Mouse (Mus musculus) layer of hippocampus, adult 9-11 months (tissue): ENCODE results near the gene Ldb2.
A peak's percentile ranks its signal among the peaks of the same experiment; 100 is the strongest.

Experiments
- DNase-seq: peaks from one replicate; pipeline ENCODE4 v3.0.0; 2022

Ldb2 gene

DNA sequence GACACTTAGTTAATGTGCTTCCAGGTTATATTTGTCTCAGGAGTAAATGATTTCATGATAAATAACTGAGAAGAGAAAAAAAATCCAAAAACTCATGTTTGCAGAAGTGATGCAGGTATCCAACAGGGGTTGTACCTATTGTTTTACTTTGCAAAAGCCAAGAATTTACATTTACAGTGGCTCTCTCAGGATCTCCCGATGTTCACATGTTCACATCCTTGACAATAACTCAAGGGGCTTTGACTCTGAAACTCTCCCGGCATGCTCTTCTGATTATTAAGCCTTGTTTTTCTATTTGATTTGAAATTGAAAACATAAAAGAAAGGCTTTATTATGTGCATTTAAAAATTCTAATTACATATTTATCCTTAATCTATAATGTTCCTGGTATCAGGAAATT is 260.8 kb downstream of the Ldb2 start:
- DNase-seq = no peak

DNA sequence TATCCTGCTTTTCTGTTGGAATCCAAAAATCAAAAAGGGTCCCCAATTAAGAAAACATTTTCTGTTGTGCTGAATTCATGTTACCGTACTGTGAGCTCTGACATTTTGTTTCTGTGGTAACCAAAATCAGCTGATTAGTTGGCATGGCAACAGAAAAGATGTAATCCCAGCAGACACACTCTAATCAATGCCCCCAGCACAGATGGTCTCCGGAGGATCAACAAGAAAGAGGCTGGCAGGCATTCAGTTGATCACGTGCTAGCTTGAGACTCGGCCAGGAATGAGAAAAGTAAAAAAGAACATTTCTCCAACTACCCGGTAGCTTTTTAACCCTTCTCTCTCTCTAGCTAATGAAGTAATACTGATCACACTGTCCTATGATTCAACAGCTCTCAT is 261.5 kb downstream of the Ldb2 start:
- peak; percentile 96 for DNase-seq

DNA sequence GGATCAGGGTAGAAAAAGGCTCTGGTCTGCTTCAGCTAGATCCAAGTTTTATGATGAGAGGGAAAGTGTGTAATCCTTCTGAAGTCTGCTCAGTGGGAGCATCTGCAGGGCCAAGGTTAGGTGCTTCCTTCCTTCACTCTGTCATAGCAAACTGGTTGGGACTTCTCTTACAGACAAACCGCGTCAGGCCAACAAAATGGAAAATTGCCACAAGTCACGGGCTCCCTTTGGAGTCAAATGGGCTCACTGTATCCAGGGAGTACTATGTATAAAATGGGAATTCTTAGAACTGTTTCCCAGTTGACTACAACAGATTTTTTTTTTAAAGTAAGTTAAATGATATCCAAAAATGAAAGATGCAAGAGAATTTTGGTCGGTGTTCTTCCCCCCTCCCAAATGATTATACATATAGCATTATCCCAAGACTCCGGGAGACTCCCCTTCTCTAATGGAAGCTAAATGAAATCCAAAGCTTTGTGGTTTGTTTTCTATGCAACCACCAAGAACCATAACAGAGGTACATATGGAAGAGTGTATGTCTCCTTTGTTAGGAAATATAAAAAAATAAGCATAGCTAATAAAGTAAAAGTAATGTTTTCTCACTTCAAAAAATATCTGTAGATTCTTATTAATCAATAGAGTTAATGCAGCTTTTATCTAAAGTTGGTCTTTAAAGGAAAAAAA is 262.0 kb downstream of the Ldb2 start:
- DNase-seq = no peak

DNA sequence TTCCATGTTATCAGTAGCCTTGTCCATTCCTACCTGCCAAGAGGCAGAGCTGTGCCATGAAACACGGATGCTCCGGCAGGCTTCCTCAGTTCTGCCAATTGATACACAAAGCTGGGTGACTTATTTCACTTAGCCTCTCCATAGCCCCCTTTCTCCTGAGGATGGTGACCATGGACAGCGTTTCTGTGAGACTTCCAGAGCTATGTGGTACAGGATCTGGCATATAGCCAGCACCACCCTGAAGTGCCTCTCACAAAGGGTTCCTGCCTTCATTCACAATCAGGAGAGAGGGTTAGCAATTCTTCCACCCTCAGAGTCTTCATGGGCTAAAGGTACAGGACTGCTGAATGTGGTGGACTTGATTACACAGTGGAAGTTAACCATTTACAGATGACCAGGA is 270.0 kb downstream of the Ldb2 start:
- DNase-seq = no peak

DNA sequence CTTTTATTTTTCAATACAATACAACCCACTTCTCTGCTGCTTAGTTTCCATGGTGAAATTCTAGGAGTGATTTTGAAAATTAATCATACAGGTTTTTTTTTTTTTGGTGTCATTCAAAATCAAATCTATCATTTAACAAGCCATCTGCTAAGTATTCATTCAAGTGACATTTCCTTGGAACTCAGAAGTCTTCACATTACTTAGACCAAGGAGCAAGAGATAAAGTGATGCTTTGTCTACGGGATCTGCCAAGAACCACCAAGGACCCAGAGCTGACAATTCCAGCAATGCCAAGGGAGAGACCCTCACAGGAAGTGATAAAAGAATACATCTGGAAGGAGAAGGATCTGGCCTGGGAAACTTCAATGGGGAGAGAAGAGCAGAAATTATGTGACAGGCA is 270.5 kb downstream of the Ldb2 start:
- DNase-seq = no peak

DNA sequence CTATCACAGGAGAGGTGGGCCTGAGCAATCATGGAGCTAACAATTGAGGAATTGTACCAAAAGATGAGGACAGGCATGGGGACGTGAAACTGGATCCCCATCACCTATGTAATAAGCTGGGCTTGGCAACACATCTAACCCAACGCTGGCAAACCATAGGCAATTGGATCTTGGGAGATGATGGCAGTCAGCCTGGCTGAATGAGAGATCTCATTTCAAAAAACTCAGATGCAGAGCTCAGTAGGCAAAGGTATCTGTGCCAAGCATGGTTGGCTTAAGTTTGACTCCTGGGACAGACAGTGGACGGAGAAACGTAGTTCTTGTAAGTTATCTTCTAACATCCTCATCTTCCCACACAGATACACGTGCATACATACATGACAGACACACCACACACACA is 294.3 kb downstream of the Ldb2 start:
- no peak for DNase-seq

DNA sequence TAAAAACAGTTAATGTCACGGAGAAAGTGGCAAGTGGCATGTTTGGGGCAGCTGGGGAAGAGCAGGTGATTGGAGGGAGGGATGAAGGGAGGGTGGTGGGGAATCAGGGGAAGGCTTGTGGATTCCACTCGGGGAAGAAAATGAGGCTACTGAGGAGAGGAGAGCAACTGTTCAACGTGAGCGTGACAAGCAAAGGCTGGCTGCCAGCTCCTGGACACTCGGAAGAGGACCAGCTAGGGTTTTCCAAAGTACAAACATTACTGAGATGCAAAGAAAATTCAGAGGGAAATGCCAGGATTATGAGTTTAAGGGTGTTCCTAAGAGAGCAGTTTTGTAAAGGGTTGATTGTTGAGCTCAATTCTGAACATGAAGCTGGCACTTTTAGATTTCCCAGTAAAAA is 294.7 kb downstream of the Ldb2 start:
- no peak for DNase-seq

DNA sequence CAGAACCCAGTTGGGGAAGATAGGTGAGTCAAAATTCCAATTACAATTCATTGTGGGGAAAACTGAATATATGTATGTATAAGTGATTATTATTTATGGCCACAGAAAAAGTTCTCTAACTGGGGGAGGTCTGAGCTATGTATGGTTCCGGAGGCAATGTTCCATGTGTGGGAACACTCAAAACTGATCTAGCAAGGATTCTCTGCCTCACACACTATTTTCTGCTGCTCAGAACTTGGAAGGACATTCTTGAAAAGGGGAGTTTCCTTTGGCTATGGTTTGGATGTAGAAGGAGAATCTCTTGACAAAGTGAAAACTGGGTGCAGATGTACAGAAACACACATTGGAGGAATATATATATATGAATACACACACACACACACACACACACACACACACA is 301.3 kb downstream of the Ldb2 start:
- DNase-seq = no peak

DNA sequence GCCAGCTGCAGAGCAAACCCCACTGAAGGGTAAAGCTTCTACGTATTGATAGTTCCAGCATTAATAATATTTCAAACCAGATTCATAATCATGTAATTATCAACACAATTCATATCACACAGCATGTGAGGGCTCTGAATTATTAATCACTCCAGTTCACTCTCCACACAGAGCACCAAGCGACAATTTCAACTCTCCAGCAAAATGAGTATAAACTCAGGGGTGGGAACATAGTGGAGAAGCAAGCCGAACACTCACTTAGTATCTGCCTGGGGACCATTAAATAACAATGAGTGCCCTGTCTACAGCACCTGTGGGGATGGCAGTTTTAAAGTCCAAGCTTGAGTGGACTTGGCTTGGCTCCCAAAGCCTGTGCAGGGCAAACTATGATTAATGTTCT is 302.6 kb downstream of the Ldb2 start:
- no peak for DNase-seq

DNA sequence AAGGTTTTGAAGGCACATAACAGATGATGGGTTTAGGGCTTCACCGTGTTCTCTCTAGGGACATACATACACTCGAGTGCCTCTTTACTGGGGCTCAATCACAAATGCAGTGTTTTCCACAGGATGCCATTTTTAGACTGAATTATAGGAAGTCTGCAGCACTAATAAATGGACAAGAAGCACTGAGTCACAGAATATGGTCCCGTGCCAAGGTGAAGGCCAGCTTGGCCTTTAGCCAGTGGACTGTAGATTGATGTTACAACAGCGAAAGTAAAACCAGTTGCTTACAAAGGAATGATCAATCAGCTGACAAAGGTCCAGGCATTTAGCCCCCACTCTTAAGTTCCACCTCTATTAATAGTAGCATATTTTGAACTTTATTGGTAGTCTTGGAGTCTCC is 304.4 kb downstream of the Ldb2 start:
- DNase-seq = no peak

DNA sequence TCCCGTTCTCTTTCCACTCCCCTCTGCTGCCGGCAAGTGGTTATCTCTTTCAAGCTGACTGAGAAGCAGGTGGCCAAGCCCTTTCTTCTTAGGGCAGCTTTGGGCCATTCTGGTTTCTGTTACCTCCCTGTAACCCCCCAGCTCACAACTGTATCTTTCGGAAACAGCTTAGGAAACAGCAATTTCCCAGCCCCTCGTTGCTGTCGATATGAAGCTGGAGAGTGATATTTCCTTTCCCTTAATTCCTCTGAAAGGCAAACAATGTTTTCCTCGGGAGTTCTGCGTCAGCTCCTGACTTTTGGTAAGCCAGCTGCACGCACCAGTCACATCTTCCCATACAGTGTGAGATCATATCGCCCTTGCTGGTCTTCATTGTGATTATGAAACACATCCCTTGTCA is 305.3 kb downstream of the Ldb2 start:
- DNase-seq = no peak

DNA sequence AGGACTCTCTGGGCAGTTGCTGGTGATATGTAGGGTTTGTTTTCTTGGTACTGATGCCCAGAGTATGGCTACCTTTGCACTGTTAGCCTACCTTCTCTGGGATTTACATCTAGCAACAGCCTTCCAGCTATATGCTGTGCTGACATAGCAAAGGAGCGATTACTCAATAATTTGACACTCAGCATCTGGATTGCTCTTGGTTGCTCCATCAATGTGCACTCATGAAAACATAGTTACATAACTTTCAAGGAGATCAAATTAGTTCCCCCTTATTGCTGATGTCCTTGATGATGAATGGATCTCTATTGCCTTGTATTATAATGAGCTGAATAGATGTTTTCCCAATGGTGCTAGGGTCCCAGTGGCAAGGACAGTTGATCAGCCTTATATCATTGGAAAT is 308.0 kb downstream of the Ldb2 start:
- no peak for DNase-seq

DNA sequence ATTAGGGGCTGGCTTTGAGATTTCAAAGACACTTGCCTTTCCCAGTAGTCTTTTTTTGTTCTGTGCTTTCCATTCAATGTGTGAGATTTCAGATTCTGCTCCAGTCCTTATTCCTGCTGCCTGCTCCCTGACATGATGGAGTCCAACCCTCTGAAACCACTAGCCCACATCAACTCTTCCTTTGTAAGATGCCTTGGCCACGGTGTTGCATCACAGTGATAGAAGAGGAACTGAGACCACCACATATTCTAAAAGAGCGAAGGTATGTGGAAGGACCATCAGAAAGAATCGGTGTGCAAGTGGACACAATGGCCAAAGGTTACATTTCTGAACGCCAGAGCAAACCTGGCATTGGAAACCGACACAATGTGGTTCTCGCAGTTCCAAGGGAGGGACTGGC is 309.0 kb downstream of the Ldb2 start:
- no peak for DNase-seq

DNA sequence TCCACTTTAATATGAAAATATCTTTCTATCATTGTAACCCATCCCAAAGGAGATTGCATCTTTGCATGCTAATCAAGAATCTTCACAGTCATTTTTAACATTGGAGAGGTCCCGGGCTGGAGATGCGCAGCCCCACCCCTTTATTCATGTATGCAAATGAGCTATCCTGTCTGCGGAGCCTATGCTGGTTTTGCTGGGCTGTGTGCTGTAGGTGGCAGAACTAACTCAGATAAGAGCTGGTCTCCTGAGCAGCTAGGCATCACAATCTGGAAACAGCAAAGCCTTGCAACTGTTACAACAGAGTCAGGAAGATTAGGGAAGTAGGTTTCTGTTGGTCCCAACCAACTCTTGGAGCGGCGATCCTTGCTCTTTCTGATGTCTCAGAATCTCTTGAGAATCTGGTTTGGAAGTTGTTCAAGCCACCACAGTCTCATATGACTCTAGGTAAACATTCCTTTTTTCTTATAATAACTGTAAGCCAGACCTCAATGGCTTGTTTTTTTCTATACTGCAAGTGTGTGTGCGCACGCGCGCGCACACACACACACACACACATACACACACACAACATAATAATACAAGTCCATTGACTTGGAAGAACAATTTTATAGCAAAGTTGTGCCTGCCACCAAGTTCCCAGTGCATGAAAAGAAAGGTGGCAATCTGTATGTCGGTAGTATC is 315.9 kb downstream of the Ldb2 start:
- DNase-seq = peak; percentile 66

DNA sequence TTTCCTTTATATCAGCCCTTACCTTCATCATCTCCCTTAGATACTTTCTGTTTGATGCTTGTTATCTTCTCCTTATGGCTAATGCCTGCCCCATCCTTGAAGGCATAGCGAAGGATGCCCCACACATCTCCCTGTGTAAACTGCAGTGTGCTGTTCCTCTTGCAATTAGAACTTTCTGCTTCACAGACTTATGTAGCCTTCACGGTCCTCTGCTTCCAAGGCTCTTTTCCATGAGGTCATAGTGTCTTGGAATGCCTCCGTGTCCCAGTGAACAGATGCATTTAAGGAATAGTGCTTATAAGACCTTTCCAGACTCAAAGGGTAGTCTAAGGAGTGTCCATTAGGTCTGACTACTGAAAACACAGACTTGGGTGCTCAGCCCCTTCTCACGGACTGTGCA is 318.1 kb downstream of the Ldb2 start:
- DNase-seq = no peak

DNA sequence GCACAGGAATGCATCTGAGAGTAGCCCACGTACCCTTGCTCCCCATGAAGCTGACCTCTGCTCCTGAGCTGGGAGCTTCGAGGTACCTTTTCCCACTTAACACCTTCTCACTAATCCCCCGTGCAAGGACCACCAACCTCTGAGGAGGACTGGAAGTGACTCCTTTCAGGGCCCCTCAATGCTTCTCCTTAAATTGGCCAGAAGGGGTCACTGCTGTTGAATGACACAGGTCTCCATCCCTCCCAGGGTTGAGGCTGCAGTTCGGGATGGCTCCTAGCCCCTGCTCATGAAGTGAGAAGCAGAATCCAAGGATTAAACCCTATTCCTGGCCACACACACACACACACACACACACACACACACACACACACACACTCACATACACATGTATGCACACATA is 323.1 kb downstream of the Ldb2 start:
- no peak for DNase-seq

DNA sequence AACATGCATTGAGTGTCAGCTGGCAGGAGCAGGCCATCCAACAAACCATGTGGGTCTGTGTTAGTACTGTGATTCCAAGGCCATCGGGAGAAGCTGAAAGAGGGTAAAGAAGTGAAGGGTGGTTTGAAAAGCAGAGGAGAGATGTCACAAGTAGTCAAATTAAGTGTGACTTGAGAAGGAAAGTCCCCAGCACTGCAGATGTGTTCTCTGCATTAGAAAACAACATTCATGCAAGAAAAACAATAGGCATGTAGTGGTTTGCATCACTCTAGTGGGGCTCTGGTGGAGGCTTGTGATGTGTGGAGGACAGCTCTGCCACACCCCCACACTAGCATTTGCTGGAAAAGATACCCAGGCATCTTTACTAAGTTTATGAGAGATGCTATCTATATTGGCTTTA is 323.9 kb downstream of the Ldb2 start:
- DNase-seq = no peak

DNA sequence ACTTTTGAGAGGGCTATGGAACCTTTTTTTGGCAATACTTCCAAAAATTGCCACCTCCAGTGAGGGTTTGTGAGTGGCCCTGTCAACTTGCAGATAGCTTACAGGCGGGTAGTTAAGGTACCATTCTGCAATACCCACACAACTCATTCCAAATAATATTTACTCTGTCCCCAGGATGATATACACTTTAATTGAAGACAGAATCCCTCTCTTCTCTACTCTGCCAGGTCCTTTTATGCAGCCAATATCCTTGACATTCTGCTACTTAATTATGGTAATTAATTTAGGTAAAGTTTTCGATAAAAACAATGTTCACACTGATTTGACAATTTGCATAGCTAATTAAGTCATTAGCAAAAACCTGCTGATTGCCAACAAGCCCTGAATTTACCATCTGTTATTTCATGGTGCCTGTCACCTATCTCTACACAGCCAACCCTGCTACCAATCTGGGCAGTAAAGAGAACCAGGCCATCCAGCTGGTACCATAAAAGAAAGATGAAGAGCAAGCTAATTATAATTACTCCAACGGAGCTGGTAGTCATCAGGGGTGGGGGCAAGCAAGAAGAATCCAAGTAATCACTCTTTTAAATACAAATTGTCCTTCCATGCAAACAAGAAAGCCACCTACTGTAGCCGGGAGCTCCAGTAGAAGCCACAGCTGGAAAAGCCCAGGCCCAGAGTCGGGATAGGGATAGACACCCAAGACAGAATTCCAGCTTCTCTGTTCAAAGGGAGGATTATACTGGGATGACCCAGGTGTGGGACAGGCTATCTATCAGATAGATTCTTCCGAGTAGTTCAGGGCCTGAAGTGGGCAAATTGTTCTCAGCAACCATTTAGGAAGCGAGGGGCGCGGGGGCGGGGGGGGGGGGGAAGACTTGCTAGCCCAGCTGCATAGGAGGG is 325.4 kb downstream of the Ldb2 start:
- peak; percentile 41 for DNase-seq

DNA sequence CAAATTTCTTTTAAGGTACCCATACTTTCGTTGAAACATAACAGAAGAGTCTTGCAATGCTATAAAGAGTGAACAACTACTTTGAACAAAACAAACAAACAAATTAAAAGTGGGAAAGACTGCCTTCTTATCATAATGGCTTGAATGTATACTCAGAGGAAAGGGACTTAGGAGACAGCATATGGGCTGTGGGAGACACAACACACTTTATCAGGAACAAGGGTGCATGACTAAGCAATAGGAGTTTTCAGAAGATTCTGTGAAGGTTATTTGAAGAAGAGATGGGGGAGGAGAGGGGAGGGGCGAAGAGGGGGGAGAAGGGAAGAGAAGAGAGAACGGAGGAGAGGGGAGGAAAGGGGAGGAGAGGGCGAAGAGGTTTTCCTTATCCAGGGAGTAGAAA is 334.2 kb downstream of the Ldb2 start:
- no peak for DNase-seq
